Mouse (Mus musculus): ENCODE measurements at regions not wholly inside any gene's neighbourhood (a gene's known extent, or its start where the extent isn't known, plus 50 kb on each side); places are given as distances from the start of the nearest gene placed in this dataset.

DNA sequence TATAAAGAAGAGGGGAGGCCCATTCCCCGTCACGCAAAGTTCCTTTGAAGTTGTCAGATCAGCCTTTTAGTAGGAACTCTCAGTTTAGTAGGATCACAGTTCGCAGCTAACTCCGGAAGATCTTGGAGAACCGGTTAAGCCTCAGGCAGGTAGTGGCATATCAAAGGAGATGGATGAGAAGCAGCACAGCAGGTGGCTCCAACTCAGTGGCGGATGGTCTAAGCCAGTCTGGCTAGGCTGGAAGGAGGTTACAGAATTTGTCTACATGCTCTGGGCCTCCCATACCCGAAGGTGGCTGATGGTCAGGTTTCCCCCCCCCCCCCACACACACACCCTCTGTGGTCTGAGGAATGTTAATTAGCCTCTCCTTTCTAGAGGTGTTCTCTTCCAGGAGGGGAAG, 88.5 kb downstream of the Tmem17 start:
- no peak for ATAC-seq (ENCODE audit: insufficient number of reproducible peaks, low FRiP score, low TSS enrichment, low read depth)
- Histone ChIP-seq H3K4me3 (no peak overlapping the region), H3K9me3 (no peaks in the 10 kb centered on the region), H3K36me3 (no peaks in the 10 kb centered on the region), H3K27me3 (no peaks in the 10 kb centered on the region), H3K27ac (no peak overlapping the region), H3K9ac (no peak overlapping the region), H3K4me2 (no peak overlapping the region), H3K4me1 (peaks cover 8% of the 10 kb centered on the region)
- WGBS: 56% methylated on average over 7 of the region's 7 CpGs

- H3K27me3 ChIP-seq: no peaks in the 10 kb centered on the region
- H3K4me1 ChIP-seq: peaks cover 8% of the 10 kb centered on the region
- H3K27ac ChIP-seq: peak overlapping the region; percentile 18; the same call in 1 of the 2 replicates
- H3K9me3 ChIP-seq: no peaks in the 10 kb centered on the region
- no peaks in the 10 kb centered on the region for H3K36me3 ChIP-seq
- WGBS: 11% methylated on average over 3 of the region's 3 CpGs
- ATAC-seq (ENCODE audit: insufficient number of reproducible peaks, low FRiP score, low TSS enrichment, low read depth): peak; percentile 73
- H3K9ac ChIP-seq: no peak overlapping the region
- H3K4me3 ChIP-seq: no peak overlapping the region
- no peak overlapping the region for H3K4me2 ChIP-seq
Observed at GRCm38 (mm10) chr11:22601977-22602376, 90.1 kb downstream of the Tmem17 start.

- peaks cover 8% of the 10 kb centered on the region for H3K4me1 ChIP-seq
- no peak overlapping the region for H3K4me3 ChIP-seq
- no peak overlapping the region for H3K4me2 ChIP-seq
- no peak overlapping the region for H3K27ac ChIP-seq
- ATAC-seq (ENCODE audit: insufficient number of reproducible peaks, low FRiP score, low TSS enrichment, low read depth): no peak
- no peaks in the 10 kb centered on the region for H3K27me3 ChIP-seq
- H3K36me3 ChIP-seq: no peaks in the 10 kb centered on the region
- H3K9ac ChIP-seq: no peak overlapping the region
- WGBS: 77% methylated on average over 3 of the region's 3 CpGs
- H3K9me3 ChIP-seq: no peaks in the 10 kb centered on the region
Observed at GRCm38 (mm10) chr11:22602610-22603009, 90.7 kb downstream of the Tmem17 start.

DNA sequence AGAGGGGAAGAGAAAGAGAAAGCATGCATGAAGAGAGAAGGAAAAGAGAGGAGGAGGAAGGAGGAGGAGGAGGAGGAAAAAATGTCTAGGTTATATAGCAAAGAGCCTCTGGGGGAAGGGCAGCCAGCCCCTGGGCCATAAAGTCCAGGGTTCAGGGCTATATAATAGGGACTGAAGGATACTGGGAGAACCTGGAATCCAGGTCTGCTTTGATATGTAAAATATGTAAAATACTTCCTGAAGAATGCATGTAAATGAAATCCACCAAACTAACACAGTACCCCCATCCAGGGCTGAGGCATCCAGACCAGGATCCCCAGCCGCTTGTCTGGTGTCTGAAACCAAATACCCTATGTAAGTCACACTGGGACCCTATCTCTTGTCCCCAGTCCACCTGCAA, 91.5 kb downstream of the Tmem17 start:
- Histone ChIP-seq H3K9me3 (no peaks in the 10 kb centered on the region), H3K4me1 (peaks cover 8% of the 10 kb centered on the region), H3K9ac (no peak overlapping the region), H3K27ac (no peak overlapping the region), H3K36me3 (no peaks in the 10 kb centered on the region), H3K4me2 (no peak overlapping the region), H3K27me3 (no peaks in the 10 kb centered on the region), H3K4me3 (no peak overlapping the region)
- 89% methylated on average over 1 of the region's 1 CpGs for WGBS
- no peak for ATAC-seq (ENCODE audit: insufficient number of reproducible peaks, low FRiP score, low TSS enrichment, low read depth)

DNA sequence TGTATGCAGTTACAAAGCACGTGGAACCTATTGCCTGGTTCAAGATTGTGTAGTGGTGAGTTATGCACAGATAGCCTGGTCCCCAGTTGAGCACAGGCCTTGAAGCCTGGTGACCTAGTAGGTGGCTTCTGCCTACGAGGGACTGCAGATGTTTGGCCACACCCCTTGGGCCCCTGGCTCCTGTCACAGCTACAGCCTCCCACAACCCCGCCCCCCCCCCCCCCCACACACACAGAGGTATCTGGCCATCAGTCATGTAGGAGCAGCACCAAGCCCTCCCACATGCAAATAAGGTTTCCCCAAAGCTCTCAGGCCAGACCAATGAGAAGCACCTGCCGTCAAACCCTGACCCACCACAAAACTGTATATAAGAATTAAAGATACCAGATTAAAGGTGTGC, 94.5 kb downstream of the Tmem17 start:
- Histone ChIP-seq H3K4me3 (no peak overlapping the region), H3K4me1 (peaks cover 23% of the 10 kb centered on the region), H3K9ac (no peak overlapping the region), H3K4me2 (no peak overlapping the region), H3K36me3 (no peaks in the 10 kb centered on the region), H3K27me3 (no peaks in the 10 kb centered on the region), H3K9me3 (no peaks in the 10 kb centered on the region), H3K27ac (no peak overlapping the region)
- 67% methylated on average over 4 of the region's 4 CpGs for WGBS
- ATAC-seq (ENCODE audit: insufficient number of reproducible peaks, low FRiP score, low TSS enrichment, low read depth): no peak

GRCm38 (mm10) chr11:22607645-22608044, 95.8 kb downstream of the Tmem17 start:
- Histone ChIP-seq H3K4me1 (peaks cover 22% of the 10 kb centered on the region), H3K4me2 (no peak overlapping the region), H3K9me3 (no peaks in the 10 kb centered on the region), H3K27ac (no peak overlapping the region), H3K27me3 (no peaks in the 10 kb centered on the region), H3K9ac (no peak overlapping the region), H3K36me3 (no peaks in the 10 kb centered on the region), H3K4me3 (no peak overlapping the region)
- 81% methylated on average over 5 of the region's 5 CpGs for WGBS
- no peak for ATAC-seq (ENCODE audit: insufficient number of reproducible peaks, low FRiP score, low TSS enrichment, low read depth)

DNA sequence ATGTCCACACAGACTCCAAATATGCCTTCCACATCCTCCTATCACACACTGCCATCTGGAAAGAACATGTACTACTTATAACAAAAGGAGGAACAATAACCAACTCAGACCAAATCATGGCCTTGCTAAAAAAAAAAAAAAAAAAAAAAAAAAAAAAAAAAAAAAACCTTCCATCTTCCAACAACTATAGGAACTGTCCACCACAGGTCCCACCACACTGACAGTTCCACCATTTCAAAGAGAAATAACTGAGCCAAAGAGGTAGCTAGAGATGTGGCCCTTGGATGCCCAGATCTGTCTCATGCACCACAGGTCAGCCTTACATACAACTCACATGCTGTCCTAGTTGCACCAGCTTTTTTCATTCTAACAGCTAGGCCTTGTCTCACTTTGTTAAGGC, 97.1 kb downstream of the Tmem17 start:
- Histone ChIP-seq H3K4me2 (no peak overlapping the region), H3K4me3 (no peak overlapping the region), H3K36me3 (no peaks in the 10 kb centered on the region), H3K4me1 (peaks cover 21% of the 10 kb centered on the region), H3K27ac (no peak overlapping the region), H3K9me3 (no peaks in the 10 kb centered on the region), H3K9ac (no peak overlapping the region), H3K27me3 (no peaks in the 10 kb centered on the region)
- ATAC-seq (ENCODE audit: insufficient number of reproducible peaks, low FRiP score, low TSS enrichment, low read depth): no peak

DNA sequence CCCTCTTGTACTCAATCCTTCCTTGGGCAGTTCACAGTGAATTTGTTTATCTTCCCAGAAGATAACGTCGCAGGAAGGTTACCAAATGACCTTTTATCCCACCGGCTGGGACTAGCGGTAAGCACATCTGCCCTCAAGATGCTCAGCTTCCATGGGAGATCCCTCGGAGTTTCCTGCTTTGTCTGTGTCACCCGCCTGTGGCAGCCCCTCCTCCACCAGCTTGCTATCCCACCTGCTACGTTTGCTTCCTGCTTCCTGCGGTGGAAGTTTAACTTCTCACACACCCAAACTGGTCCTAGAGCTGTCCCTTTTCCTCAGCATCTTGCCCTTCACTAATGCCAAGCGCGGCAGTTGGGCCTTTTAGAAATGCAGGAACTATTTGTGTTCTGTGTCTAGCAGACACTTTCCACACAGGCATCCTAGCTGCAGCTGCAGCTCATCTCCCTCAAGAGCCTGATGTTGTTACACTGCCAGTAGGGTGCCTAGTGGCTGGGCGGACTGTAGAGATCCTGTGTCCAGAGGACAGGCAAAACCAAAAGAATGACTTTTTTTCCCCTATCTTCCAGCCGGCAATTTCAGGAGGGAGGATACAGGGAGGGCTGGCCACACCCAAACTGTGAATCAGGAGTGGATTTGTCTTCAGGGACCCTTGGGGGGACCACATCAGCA, 98.7 kb downstream of the Tmem17 start:
- no peaks in the 10 kb centered on the region for H3K27me3 ChIP-seq
- no peak overlapping the region for H3K4me3 ChIP-seq
- WGBS: 10% methylated on average over 12 of the region's 12 CpGs
- no peaks in the 10 kb centered on the region for H3K9me3 ChIP-seq
- H3K36me3 ChIP-seq: no peaks in the 10 kb centered on the region
- H3K9ac ChIP-seq: no peak overlapping the region
- no peak overlapping the region for H3K4me2 ChIP-seq
- 0 out of 2 replicates have a peak, but pooled peaks have one; percentile 2 for ATAC-seq (ENCODE audit: insufficient number of reproducible peaks, low FRiP score, low TSS enrichment, low read depth)
- H3K27ac ChIP-seq: peak overlapping the region; percentile 79
- peaks cover 21% of the 10 kb centered on the region for H3K4me1 ChIP-seq

DNA sequence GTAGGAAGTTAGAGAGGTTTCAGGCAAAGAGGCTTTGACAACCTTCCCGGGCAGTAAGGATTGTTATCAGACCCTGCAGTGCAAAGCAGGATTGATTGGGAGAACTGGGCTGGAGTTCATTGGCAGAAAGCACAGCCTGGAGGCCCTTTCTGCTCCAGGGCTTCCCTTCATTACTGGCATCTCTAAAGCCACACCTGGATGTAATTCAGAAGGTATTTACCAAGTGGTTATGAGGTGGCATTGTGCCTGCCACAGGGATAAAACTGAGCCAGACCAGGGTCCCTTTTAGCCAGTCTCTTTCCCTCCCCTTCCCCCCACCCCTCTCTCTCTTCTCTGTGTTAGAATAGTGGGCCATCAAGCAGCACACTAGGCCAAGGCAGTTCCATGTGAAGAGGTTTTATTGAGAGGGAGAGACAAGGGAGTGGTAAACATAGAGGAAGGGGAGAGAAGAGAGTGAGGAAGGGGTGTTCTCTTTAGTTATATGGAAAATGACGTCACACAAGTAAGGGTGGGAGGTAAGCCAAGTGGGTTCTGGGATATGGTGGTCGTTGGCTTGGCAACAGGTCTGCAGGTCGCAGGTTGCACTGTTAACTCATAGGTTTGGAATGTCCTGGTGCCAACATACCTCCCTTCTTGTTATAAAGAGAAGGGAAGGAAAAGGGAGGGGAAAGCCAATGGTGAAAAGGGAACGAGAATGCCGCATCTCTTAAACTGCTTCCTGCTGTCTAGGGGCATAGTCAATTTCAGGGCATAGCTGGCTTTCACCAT, 99.4 kb downstream of the Tmem17 start:
- no peaks in the 10 kb centered on the region for H3K36me3 ChIP-seq
- H3K4me2 ChIP-seq: no peak overlapping the region
- peak overlapping the region; percentile 79 for H3K27ac ChIP-seq
- H3K27me3 ChIP-seq: no peaks in the 10 kb centered on the region
- no peak overlapping the region for H3K9ac ChIP-seq
- ATAC-seq (ENCODE audit: insufficient number of reproducible peaks, low FRiP score, low TSS enrichment, low read depth): peak; percentile 58
- H3K4me1 ChIP-seq: peaks cover 21% of the 10 kb centered on the region
- H3K4me3 ChIP-seq: no peak overlapping the region
- 23% methylated on average over 6 of the region's 6 CpGs for WGBS
- H3K9me3 ChIP-seq: no peaks in the 10 kb centered on the region

DNA sequence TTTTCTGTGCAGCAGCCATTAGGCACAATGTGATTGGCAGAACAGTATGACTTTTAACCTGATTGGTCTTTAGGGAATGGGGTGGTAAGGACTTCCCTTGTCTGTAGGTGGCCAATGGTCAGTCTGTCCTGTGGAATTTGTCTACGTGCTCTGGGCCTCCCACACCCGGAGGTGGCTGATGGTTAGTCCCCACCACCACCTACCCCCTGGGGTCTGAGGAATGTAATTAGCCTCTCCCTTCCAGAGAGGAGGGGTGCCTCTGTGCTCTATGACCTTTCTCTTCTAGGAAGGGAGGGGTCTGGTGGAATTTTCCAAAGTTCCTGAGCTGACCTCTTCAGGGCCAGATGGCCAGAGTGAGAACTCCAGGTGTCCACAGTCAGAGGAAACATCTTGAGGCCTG, 101.6 kb downstream of the Tmem17 start:
- H3K27ac ChIP-seq: no peak overlapping the region
- H3K4me1 ChIP-seq: peaks cover 33% of the 10 kb centered on the region
- ATAC-seq (ENCODE audit: insufficient number of reproducible peaks, low FRiP score, low TSS enrichment, low read depth): no peak
- H3K9me3 ChIP-seq: no peaks in the 10 kb centered on the region
- no peak overlapping the region for H3K4me2 ChIP-seq
- H3K4me3 ChIP-seq: no peak overlapping the region
- H3K9ac ChIP-seq: no peak overlapping the region
- H3K36me3 ChIP-seq: no peaks in the 10 kb centered on the region
- 45% methylated on average over 2 of the region's 2 CpGs for WGBS
- no peaks in the 10 kb centered on the region for H3K27me3 ChIP-seq

- H3K36me3 ChIP-seq: no peaks in the 10 kb centered on the region
- H3K4me1 ChIP-seq: peaks cover 24% of the 10 kb centered on the region
- H3K9me3 ChIP-seq: no peaks in the 10 kb centered on the region
- no peak overlapping the region for H3K9ac ChIP-seq
- WGBS: 6% methylated on average over 21 of the region's 21 CpGs
- H3K27me3 ChIP-seq: no peaks in the 10 kb centered on the region
- peak overlapping the region; percentile 36 for H3K4me3 ChIP-seq
- H3K27ac ChIP-seq: peak overlapping the region; percentile 81
- peak; percentile 82 for ATAC-seq (ENCODE audit: insufficient number of reproducible peaks, low FRiP score, low TSS enrichment, low read depth)
- H3K4me2 ChIP-seq: peak overlapping the region; percentile 57
Observed at GRCm38 (mm10) chr11:22617204-22617874, 105.5 kb downstream of the Tmem17 start.
